Mouse (Mus musculus) ES-Bruce4 (cell line): Measurements from ENCODE around the gene Rab3ip.

Experiments
- CTCF ChIP-seq: IDR thresholded peaks from one replicate; pipeline ENCODE4 v1.8.1; 2011; ENCODE audit warnings: low read depth, low read length
- EP300 ChIP-seq: IDR thresholded peaks from 2 replicates; pipeline ENCODE4 v1.6.1; 2011; ENCODE audit warnings: low read depth, low read length; ENCODE audit not compliant: insufficient read depth
- POLR2A ChIP-seq: IDR thresholded peaks from one replicate; pipeline ENCODE4 v1.8.1; 2011; ENCODE audit warnings: low read length; ENCODE audit not compliant: insufficient read depth

DNA sequence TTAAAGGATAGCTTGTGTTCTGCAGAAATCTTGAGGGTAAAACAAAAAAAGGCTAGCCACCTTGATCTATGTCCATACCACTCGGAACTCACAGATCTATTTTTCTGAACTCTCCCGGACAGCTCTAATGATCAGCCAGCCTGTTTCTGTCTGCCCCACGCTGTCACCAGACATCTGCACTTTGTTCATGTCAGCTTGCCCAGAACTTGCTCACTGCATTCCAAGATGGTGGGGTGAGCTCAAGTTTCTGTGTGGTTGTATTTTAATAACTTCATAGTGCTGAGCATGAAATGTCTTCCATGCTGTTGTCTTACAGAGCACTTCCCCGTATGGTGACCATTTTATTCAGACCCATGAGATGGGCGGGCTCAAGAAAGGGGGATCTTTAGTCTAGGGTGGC is 14.7 kb upstream of the Rab3ip start:
- no peak for TF ChIP-seq CTCF
- TF ChIP-seq POLR2A, result no peak
- TF ChIP-seq EP300, result no peak
